Mouse (Mus musculus): ENCODE measurements at regions not wholly inside any gene's neighbourhood (a gene's known extent, or its start where the extent isn't known, plus 50 kb on each side); places are given as distances from the start of the nearest gene placed in this dataset.
"Not testable (repeated sequence)": the region's sequence is repeated elsewhere in the genome, so short reads cannot be mapped to it uniquely, and the experiment has no call there.

DNA sequence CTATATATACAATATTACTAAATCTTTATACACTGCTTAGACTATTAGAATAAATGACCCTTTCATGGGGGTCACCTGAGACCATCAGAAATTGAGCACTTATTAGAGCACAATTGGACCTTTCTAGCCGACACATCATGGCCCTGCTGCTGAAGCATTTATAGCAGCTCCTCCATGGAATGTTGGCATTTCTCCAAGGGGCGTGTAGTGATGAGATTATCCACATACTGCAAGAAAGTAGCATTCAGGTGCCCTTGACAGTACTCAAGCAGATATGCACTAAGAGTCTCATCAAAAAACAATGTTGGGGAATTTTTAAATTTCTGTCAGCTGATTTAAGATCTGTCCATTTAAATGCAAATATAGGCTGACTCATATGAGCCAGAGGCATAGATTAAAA is 178.4 kb downstream of the Teddm3 start:
- Histone ChIP-seq H3K27ac (ENCODE audit: control insufficient read depth, insufficient read depth, low read depth, low read length, poor library complexity) (no peak overlapping the region), H3K4me1 (ENCODE audit: control insufficient read depth, insufficient read depth, low read length) (no peaks in the 10 kb centered on the region), H3K4me3 (replicated peaks; ENCODE audit: control insufficient read depth, low read depth, low read length) (no peak overlapping the region)
- TF ChIP-seq CTCF (IDR thresholded peaks at IDR 0.05; ENCODE audit: control insufficient read depth, insufficient read depth, low read length) (no peak), POLR2A (IDR thresholded peaks at IDR 0.05; ENCODE audit: borderline replicate concordance, control insufficient read depth, low read depth, low read length) (no peak)
- WGBS = 68% methylated on average over 2 of the region's 2 CpGs

DNA sequence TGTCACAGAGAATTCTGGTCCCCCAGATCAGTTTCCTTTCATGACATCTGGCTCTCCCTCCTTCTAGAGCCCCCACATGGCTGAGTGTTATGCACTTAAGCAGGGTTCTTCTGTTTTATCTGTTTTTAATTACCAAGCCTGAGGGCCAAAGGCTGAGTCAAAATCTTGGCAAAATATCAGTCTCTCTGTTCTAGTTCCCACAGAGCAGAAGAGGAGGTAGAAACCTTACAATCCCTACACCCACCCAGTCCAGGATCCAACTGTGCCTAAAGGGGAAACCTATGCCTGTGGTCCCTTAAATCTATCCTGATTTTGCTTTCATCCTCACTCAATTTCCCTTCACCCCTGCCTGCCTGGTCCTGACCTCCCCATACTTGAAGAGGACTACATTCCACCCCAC is 181.4 kb downstream of the Teddm3 start:
- H3K4me3 ChIP-seq (replicated peaks; ENCODE audit: control insufficient read depth, low read depth, low read length) = no peak overlapping the region
- TF ChIP-seq POLR2A (IDR thresholded peaks at IDR 0.05; ENCODE audit: borderline replicate concordance, control insufficient read depth, low read depth, low read length) (no peak), CTCF (IDR thresholded peaks at IDR 0.05; ENCODE audit: control insufficient read depth, insufficient read depth, low read length) (no peak)
- no peaks in the 10 kb centered on the region for H3K4me1 ChIP-seq (ENCODE audit: control insufficient read depth, insufficient read depth, low read length)
- no peak overlapping the region for H3K27ac ChIP-seq (ENCODE audit: control insufficient read depth, insufficient read depth, low read depth, low read length, poor library complexity)

GRCm38 (mm10) chr16:20958905-20959304 is 194.9 kb downstream of the Teddm3 start:
- TF ChIP-seq POLR2A (IDR thresholded peaks at IDR 0.05; ENCODE audit: borderline replicate concordance, control insufficient read depth, low read depth, low read length) (no peak), CTCF (IDR thresholded peaks at IDR 0.05; ENCODE audit: control insufficient read depth, insufficient read depth, low read length) (no peak)
- Histone ChIP-seq H3K4me1 (ENCODE audit: control insufficient read depth, insufficient read depth, low read length) (no peaks in the 10 kb centered on the region; the same call in 1 of the 2 replicates), H3K27ac (ENCODE audit: control insufficient read depth, insufficient read depth, low read depth, low read length, poor library complexity) (no peak overlapping the region), H3K4me3 (replicated peaks; ENCODE audit: control insufficient read depth, low read depth, low read length) (no peak overlapping the region)
- 74% methylated on average over 10 of the region's 10 CpGs for WGBS

GRCm38 (mm10) chr16:20936722-20937121 is 202.4 kb upstream of the Thpo start:
- Histone ChIP-seq H3K4me3 (replicated peaks; ENCODE audit: control insufficient read depth, low read depth, low read length) (no peak overlapping the region), H3K27ac (ENCODE audit: control insufficient read depth, insufficient read depth, low read depth, low read length, poor library complexity) (no peak overlapping the region), H3K4me1 (ENCODE audit: control insufficient read depth, insufficient read depth, low read length) (no peaks in the 10 kb centered on the region)
- WGBS = 81% methylated on average over 1 of the region's 1 CpGs
- TF ChIP-seq POLR2A (IDR thresholded peaks at IDR 0.05; ENCODE audit: borderline replicate concordance, control insufficient read depth, low read depth, low read length) = no peak
- no peak for TF ChIP-seq CTCF (IDR thresholded peaks at IDR 0.05; ENCODE audit: control insufficient read depth, insufficient read depth, low read length)

DNA sequence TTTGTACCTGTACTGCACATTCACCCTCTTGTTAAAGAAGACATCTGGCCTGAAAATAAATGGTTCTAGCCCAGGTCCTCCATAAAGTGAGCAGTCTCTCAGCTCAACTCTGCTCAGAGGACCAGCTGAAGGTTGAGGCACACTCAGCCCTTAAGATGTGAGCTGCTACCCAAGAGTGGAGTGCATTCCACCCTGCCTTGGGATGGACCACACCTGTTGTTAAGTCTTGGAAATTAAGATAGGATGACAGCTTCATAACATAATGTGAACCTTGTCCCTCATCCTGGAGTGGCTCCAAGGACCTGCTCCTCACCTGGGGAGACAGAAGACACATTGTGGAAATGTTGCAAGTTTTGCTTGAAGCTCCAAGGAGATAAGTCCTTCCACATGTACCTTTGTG is 200.5 kb upstream of the Thpo start:
- not testable (repeated sequence) for H3K4me3 ChIP-seq (replicated peaks; ENCODE audit: control insufficient read depth, low read depth, low read length); H3K4me1 ChIP-seq (ENCODE audit: control insufficient read depth, insufficient read depth, low read length); H3K27ac ChIP-seq (ENCODE audit: control insufficient read depth, insufficient read depth, low read depth, low read length, poor library complexity)

GRCm38 (mm10) chr16:20930003-20930402 is 195.7 kb upstream of the Thpo start:
- H3K4me1 ChIP-seq (ENCODE audit: control insufficient read depth, insufficient read depth, low read length); H3K27ac ChIP-seq (ENCODE audit: control insufficient read depth, insufficient read depth, low read depth, low read length, poor library complexity); H3K4me3 ChIP-seq (replicated peaks; ENCODE audit: control insufficient read depth, low read depth, low read length): not testable (repeated sequence)
- WGBS = 15% methylated on average over 5 of the region's 5 CpGs

DNA sequence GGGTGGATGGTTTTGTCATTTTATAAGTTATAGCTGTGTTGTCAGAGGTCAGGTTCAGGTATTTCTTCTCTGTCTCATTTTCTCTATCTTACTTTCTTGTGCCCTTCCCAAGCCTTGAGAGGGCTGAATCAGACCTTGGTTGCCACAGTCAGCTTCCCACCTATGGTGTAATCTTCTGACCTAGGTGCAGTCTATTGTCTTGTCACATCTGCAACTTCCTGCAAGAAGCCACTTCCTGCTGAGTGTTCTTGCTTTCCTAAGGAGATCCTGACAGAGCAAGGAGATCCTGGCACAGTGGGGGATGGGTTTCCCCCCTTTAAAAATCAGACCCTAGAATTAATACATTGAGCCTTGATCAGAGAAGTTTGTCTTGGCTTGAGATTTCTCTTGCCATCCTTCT is 191.5 kb upstream of the Thpo start:
- not testable (repeated sequence) for H3K27ac ChIP-seq (ENCODE audit: control insufficient read depth, insufficient read depth, low read depth, low read length, poor library complexity); H3K4me1 ChIP-seq (ENCODE audit: control insufficient read depth, insufficient read depth, low read length)

GRCm38 (mm10) chr16:20910864-20911263 is 176.6 kb upstream of the Thpo start:
- H3K27ac ChIP-seq (ENCODE audit: control insufficient read depth, insufficient read depth, low read depth, low read length, poor library complexity); H3K4me3 ChIP-seq (replicated peaks; ENCODE audit: control insufficient read depth, low read depth, low read length); H3K4me1 ChIP-seq (ENCODE audit: control insufficient read depth, insufficient read depth, low read length): not testable (repeated sequence)
- 55% methylated on average over 3 of the region's 3 CpGs for WGBS

More for the DNA sequence above, 191.5 kb upstream of the Thpo start:
- not testable (repeated sequence) for H3K4me3 ChIP-seq (replicated peaks; ENCODE audit: control insufficient read depth, low read depth, low read length)

DNA sequence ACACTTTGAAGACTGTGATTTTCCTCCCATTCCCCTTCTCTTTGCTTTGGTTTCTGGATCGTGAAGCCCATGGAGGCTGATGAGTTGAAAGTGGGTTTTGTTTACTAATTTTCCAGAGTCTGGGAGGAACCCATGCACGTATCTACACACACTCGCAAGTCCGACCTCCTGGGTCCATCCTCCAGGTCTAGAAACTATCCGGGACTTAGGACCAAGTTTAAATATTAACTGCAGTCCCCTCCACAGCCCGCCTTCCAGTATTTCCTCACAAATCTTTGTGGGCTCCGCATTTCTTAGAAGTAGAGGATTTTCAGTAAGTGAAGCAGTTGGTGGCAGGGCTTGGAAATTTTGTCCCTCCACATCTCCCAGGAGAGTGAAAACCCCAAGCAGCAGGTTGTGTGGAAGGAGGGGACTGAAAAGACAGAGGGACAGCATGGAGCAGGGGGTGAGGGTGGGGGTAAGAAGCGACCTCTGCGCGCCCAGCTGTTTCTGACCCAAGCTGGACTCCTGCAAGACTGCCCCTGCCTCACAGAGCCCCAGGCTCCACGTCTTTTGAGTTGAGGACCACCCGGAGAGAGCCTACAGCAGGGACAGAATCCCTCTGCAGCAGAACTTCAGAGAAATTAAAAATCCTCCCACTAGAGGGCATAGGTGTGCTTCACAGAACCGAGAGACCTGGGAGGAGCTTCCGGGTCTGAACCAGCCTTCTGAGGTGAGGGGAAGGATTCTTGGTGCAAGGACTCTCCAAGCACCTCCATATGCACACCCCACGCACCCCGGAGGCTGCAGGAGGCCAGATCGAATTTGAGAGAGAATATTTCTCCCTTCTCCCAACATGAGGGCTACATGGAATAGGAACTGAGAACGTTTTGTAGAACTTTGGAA is 174.4 kb upstream of the Thpo start:
- H3K4me1 ChIP-seq (ENCODE audit: control insufficient read depth, insufficient read depth, low read length); H3K4me3 ChIP-seq (replicated peaks; ENCODE audit: control insufficient read depth, low read depth, low read length); H3K27ac ChIP-seq (ENCODE audit: control insufficient read depth, insufficient read depth, low read depth, low read length, poor library complexity): not testable (repeated sequence)
- 32% methylated on average over 18 of the region's 18 CpGs for WGBS

Data from bone marrow, adult 2 months (tissue).